Mouse (Mus musculus): ENCODE measurements at regions not wholly inside any gene's neighbourhood (a gene's known extent, or its start where the extent isn't known, plus 50 kb on each side); places are given as distances from the start of the nearest gene placed in this dataset.

DNA sequence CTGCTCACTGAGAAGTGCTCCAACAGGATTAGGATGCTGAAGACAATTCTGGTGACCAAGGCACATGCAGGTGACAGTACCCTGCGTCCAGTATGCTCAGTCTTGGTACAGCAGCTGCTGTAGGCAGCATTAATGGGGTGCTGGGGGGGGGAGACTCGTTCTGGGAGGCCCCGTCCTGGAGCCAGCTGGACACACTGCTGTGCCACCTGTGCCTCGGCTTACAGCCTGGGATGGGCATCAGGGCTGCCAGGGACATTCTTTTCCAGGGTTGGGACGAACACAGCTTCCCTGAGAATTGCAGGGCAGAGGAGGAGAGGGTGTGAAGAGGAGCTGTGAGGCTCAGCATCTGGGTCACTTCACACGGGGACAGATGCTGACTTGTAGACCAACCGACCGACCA is 135.3 kb downstream of the Zfp36l2 start:
- Histone ChIP-seq H3K4me1 (ENCODE audit: control insufficient read depth, insufficient read depth, low read length) (no peaks in the 10 kb centered on the region), H3K4me3 (ENCODE audit: insufficient read depth, low read length) (no peak overlapping the region), H3K27ac (ENCODE audit: insufficient read depth, low read length) (no peak overlapping the region)
- TF ChIP-seq CTCF (IDR thresholded peaks at IDR 0.05; ENCODE audit: borderline replicate concordance, insufficient read depth, low read length): no peak

DNA sequence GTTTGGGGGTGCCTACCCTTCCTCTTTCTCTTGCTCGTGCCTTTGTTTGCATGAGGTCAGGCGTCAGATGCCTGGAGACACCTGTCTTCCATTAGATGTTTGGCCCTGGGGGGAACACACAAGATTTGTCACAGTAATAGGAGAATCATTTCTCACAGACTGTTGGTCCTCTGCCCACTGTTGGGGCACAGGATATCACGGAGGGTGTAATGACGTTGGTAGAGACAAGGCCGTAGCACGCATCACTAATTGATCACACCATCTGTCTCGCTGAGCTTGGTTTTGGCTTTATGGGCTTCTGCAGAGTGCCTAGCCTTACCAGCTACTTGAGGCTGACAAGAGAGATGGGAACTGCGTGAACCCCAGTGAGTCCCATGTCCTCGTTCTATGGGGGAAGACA is 136.5 kb downstream of the Zfp36l2 start:
- no peaks in the 10 kb centered on the region for H3K4me1 ChIP-seq (ENCODE audit: control insufficient read depth, insufficient read depth, low read length)

DNA sequence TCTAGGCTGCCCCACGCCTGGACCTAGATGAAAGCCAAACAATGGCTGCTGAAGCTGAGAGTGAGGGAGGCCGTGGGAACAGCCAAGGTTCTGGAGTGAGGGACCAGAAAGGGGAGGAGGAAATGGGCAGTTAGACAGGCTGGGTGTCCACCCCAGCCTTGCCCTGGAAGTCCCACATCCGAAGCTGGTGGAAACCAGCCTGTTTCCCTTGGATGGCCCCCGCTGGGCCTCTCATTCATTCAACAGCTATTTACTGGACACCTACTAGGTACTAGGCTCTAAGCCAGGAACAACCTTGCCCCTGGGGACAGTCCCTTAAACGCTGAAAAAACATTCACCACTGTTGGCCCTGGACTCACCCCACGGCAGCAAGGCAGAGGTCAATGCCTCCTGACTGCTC is 139.2 kb downstream of the Zfp36l2 start:
- H3K27ac ChIP-seq (ENCODE audit: insufficient read depth, low read length): no peak overlapping the region
- no peak overlapping the region for H3K4me3 ChIP-seq (ENCODE audit: insufficient read depth, low read length)
- peaks cover 9% of the 10 kb centered on the region for H3K4me1 ChIP-seq (ENCODE audit: control insufficient read depth, insufficient read depth, low read length)
- TF ChIP-seq POLR2A (IDR thresholded peaks at IDR 0.05; ENCODE audit: low read depth, low read length): no peak
- TF ChIP-seq CTCF (IDR thresholded peaks at IDR 0.05; ENCODE audit: borderline replicate concordance, insufficient read depth, low read length): no peak

More for the DNA sequence above, 136.5 kb downstream of the Zfp36l2 start:
- H3K27ac ChIP-seq (ENCODE audit: insufficient read depth, low read length): no peak overlapping the region
- no peak overlapping the region for H3K4me3 ChIP-seq (ENCODE audit: insufficient read depth, low read length)
- TF ChIP-seq POLR2A (IDR thresholded peaks at IDR 0.05; ENCODE audit: low read depth, low read length): no peak
- no peak for TF ChIP-seq CTCF (IDR thresholded peaks at IDR 0.05; ENCODE audit: borderline replicate concordance, insufficient read depth, low read length)

DNA sequence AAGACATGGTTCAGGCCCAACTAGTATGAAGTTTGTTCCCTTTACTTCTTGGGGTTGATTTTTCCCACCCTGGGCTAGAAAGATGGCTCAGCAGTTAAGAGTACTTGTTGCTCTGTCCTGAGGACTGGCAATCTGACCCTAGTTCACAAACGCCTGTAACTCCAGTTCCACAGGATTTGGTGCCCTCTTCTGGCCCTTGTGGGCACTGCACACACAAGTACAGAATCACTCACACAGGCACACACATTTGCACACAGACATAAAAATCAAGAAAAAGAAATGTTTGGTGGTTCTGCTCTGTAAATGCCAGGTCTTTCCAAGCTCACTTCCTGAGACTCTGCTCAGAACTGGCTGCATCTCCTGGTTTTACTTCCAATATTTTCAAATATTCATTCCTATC is 140.2 kb downstream of the Zfp36l2 start:
- no peak overlapping the region for H3K4me3 ChIP-seq (ENCODE audit: insufficient read depth, low read length)
- H3K4me1 ChIP-seq (ENCODE audit: control insufficient read depth, insufficient read depth, low read length): peaks cover 11% of the 10 kb centered on the region
- H3K27ac ChIP-seq (ENCODE audit: insufficient read depth, low read length): no peak overlapping the region
- TF ChIP-seq CTCF (IDR thresholded peaks at IDR 0.05; ENCODE audit: borderline replicate concordance, insufficient read depth, low read length): 0 out of 2 replicates have a peak, but pooled peaks have one; percentile 6
- no peak for TF ChIP-seq POLR2A (IDR thresholded peaks at IDR 0.05; ENCODE audit: low read depth, low read length)

DNA sequence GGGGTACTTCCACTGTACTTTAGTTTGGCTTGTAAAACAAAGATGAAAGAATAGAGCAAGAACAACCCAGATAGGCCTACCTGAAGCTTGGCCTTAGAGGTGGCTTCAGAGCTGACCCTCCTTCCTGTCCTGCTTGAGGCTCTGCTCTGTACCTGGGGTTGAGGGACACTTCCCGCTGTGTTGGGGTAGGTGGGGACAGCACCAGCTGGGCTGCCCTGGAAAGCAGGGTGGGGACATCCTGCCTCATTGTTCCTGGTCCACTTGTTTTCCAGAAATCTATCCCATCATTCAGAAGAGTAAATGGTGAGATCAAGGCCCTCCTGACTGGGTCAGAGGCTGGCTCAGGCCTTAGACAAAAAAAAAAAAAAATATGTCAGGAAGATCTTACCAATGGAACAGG is 141.9 kb downstream of the Zfp36l2 start:
- Histone ChIP-seq H3K4me1 (ENCODE audit: control insufficient read depth, insufficient read depth, low read length) (peaks cover 11% of the 10 kb centered on the region), H3K27ac (ENCODE audit: insufficient read depth, low read length) (peak overlapping the region; percentile 66; the same call in 1 of the 2 replicates), H3K4me3 (ENCODE audit: insufficient read depth, low read length) (no peak overlapping the region)
- TF ChIP-seq POLR2A (IDR thresholded peaks at IDR 0.05; ENCODE audit: low read depth, low read length) (no peak), CTCF (IDR thresholded peaks at IDR 0.05; ENCODE audit: borderline replicate concordance, insufficient read depth, low read length) (no peak)

DNA sequence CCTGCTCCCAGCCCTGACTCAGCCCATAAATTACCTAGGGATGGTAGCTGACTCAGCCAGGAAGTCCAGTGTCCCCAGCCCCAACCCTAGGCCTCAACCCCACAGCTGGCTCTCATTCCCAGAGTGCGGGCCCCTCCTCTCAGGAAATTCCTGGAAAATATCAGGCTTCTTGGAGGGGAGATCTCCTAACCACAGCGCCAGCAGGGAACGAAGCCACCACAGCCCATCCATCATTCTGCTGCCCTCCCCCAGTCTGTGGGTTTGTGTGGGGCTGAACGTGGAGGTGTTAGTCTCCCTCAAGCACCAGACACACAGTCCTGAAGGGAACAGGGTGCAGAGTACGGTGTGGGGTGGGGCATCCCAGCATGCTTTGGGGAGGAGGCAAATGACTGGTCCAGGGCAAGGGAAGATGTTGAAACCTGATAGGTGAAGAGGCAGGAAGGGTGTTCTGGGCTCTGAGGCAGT is 143.2 kb downstream of the Zfp36l2 start:
- Histone ChIP-seq H3K4me3 (ENCODE audit: insufficient read depth, low read length) (no peak overlapping the region), H3K4me1 (ENCODE audit: control insufficient read depth, insufficient read depth, low read length) (peaks cover 11% of the 10 kb centered on the region), H3K27ac (ENCODE audit: insufficient read depth, low read length) (peak overlapping the region; percentile 66)
- TF ChIP-seq POLR2A (IDR thresholded peaks at IDR 0.05; ENCODE audit: low read depth, low read length): no peak; the same call in 1 of the 2 replicates

DNA sequence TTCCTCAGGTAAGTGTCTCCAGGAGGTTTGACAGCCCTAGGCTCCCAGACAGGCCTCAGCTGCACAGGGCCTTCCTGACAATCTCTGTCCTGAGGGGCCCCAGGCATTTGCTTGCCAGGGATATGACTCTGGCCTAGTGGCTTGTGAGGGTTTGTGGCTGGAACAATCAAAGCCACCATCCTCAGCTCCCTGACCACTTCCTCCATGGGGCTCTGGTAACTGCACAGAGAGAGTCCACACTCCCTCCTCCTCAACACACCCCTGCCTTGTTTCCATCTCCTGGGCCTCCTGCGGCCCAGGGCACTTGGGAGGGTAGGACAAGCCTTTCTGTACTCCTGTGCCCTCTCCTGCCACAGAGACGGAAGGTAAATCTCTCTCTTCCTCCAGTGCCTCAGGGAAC is 144.6 kb downstream of the Zfp36l2 start:
- H3K4me1 ChIP-seq (ENCODE audit: control insufficient read depth, insufficient read depth, low read length): peaks cover 15% of the 10 kb centered on the region
- no peak for TF ChIP-seq POLR2A (IDR thresholded peaks at IDR 0.05; ENCODE audit: low read depth, low read length)
- TF ChIP-seq CTCF (IDR thresholded peaks at IDR 0.05; ENCODE audit: borderline replicate concordance, insufficient read depth, low read length): no peak
- 0 out of 2 replicates have a peak overlapping the region, but pooled peaks have one; percentile 10 for H3K27ac ChIP-seq (ENCODE audit: insufficient read depth, low read length)
- no peak overlapping the region for H3K4me3 ChIP-seq (ENCODE audit: insufficient read depth, low read length)

DNA sequence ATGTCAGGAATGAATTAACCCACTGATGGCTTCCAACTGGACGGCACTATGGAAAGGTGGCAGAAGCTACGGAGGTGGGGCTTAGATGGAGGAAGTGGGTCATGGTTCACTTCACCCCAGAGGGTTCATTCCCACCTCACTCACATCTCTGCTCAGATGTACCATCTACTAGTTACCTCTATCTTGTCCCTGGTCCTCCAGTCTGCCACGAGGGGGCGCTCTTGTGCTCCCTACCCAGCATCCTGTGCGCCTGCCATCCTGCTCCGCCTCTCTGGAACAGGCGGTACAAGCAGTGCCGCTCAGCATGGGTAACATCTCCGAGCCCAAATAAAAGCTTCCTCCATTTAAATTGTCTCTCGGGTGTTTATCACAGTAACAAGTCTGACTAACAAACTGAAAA is 148.3 kb downstream of the Zfp36l2 start:
- TF ChIP-seq POLR2A (IDR thresholded peaks at IDR 0.05; ENCODE audit: low read depth, low read length): no peak
- no peak; the same call in 1 of the 2 replicates for TF ChIP-seq CTCF (IDR thresholded peaks at IDR 0.05; ENCODE audit: borderline replicate concordance, insufficient read depth, low read length)
- Histone ChIP-seq H3K4me3 (ENCODE audit: insufficient read depth, low read length) (no peak overlapping the region), H3K27ac (ENCODE audit: insufficient read depth, low read length) (no peak overlapping the region), H3K4me1 (ENCODE audit: control insufficient read depth, insufficient read depth, low read length) (peaks cover 11% of the 10 kb centered on the region; the same call in 1 of the 2 replicates)

DNA sequence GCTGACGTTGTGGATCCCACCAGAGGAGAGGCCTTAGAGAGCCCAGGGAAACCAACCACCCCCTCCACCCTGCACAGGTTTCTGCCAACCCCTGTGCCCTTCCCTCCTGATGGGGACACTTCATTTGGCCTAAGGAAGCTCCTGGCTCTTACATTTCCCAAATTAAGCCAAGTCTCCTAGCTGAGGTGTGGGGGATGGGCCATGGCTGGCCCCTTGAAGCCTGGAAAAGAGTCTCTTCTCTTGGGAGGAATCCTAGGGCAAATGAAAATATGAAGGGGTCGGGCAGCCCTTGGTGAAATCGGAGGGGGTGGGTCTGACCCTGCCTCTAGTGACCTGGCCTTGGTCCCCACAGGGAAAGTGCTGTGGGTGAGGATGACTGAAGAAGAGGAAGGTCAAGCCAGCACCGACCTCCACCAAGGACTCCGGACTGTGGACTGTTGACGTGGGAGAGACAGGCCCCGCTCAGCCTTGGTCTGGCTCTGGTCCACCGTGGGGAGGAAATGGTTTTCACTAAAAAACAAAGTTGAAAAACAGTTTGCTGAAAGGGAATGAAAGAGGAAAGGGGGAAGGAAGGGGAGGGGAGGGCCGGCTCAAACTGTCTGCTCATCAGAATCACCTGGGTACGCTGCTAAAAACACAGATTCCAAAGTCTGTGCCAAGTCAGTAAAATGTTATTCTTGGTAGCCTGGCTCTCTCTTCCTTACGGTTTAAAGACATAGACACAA is 150.0 kb downstream of the Zfp36l2 start:
- H3K4me3 ChIP-seq (ENCODE audit: insufficient read depth, low read length): no peak overlapping the region
- TF ChIP-seq POLR2A (IDR thresholded peaks at IDR 0.05; ENCODE audit: low read depth, low read length) (no peak), CTCF (IDR thresholded peaks at IDR 0.05; ENCODE audit: borderline replicate concordance, insufficient read depth, low read length) (no peak)
- 0 out of 2 replicates have a peak, but pooled peaks cover 5% of the 10 kb centered on the region for H3K4me1 ChIP-seq (ENCODE audit: control insufficient read depth, insufficient read depth, low read length)
- no peak overlapping the region; the same call in 1 of the 2 replicates for H3K27ac ChIP-seq (ENCODE audit: insufficient read depth, low read length)

DNA sequence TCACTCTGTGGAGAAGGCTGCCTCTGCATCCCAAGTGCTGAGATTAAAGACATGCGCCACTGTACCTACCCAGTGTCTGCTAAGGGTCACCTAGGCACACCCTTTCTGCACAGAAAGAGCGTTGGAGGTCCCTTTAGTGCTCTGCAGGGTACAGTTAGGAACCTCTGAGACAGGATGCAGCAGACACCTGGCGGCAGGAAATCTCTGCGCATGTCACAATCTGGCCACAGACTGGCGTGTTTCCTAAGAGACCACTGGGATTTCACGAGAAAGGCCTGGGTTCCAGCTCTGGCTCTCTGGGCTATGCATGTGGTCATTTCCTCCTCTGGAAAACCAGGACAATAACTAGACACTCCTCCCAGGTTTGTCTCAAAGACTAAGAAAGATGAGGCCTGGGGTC is 151.7 kb downstream of the Zfp36l2 start:
- Histone ChIP-seq H3K27ac (ENCODE audit: insufficient read depth, low read length) (no peak overlapping the region), H3K4me1 (ENCODE audit: control insufficient read depth, insufficient read depth, low read length) (peaks cover 8% of the 10 kb centered on the region; the same call in 1 of the 2 replicates), H3K4me3 (ENCODE audit: insufficient read depth, low read length) (no peak overlapping the region)
- TF ChIP-seq POLR2A (IDR thresholded peaks at IDR 0.05; ENCODE audit: low read depth, low read length) (no peak), CTCF (IDR thresholded peaks at IDR 0.05; ENCODE audit: borderline replicate concordance, insufficient read depth, low read length) (no peak)

Measured in embryonic fibroblast, embryonic 13.5 days (primary cell).